Mouse (Mus musculus): Measurements from ENCODE around the gene Abat.

DNA sequence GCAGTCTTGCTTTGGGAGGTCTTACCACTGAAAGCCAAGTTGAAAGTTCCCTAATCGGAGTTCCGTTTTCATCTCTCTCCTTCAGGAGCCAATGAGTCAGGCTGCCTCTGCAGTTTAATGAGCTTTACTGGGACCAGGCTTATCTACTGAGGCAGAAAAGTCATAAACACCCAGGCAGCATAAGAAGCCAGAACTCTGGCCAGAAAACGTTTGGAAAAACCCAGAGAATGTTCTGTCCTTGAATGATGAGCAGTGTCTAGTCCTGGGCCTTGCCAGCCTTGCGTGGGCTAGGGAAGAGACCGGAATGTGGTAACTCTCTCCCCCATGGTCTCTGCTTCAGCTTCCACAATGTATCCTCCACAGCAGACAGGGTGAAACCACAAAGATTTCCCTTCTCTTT, 71.8 kb downstream of the Abat start:
- TF ChIP-seq CTCF (IDR thresholded peaks at IDR 0.05; ENCODE audit: insufficient read depth, low read length) (no peak), POLR2A (IDR thresholded peaks at IDR 0.05; ENCODE audit: borderline replicate concordance, extremely low read depth, low read depth, low read length) (no peak)
